Comparison of ENCODE assay signal across 22 mouse cellular contexts in the genomic region with DNA sequence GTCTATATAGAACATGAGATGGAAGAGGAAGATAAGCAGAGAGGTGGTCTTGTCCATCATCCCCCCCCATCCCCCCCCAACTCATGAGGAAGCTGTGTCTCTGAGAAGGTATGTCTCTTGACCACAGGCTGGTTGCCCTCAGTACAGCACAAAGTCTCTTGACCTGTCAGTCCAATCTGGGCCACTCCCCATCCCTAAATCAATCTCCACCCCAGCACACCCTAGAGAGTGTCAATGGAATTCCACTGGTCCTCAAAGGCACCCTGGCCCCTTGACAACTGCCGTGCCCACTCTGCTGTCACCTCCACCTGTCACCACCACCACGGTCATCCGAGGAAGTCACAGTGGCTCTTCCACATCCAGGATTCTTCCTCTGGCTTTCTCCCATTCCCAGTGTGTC. TPM values are rescaled to one million over a fixed set of nuclear protein-coding genes. Genes with fewer than 3 reads are reported as not detected.
"Had no signal": no experiment of that assay in that cellular context is flagged by ENCODE, and none has a peak within 500 bp of the region (broad histone marks: within the 10 kb centered on the region; RNA-seq: fewer than 3 reads in every experiment).

No protein-coding gene starts in this region.

- H3K4me1 ChIP-seq: lung, embryonic 15.5 days; midbrain, embryonic 12.5 days; neural tube, embryonic 12.5 days; stomach, embryonic 15.5 days had no signal

- H3K9me3 ChIP-seq: lung, embryonic 15.5 days; midbrain, embryonic 12.5 days; stomach, embryonic 15.5 days had no signal

- H3K27me3 ChIP-seq: lung, embryonic 15.5 days; midbrain, embryonic 12.5 days; neural tube, embryonic 12.5 days had no signal

- H3K4me3 ChIP-seq: lung, embryonic 15.5 days; megakaryocyte, embryonic 14.5 days; midbrain, embryonic 12.5 days; neural tube, embryonic 12.5 days; stomach, embryonic 15.5 days had no signal

- DNase-seq: lung, adult 2 months; lung, postnatal 14 days; lung, postnatal 36 days; midbrain, embryonic 14.5 days; right cerebral cortex, postnatal 14 days; thymus, adult 2 months; thymus, postnatal 25 days; thymus, postnatal 4 days had no signal

- H3K4me2 ChIP-seq: lung, embryonic 15.5 days; midbrain, embryonic 12.5 days; neural tube, embryonic 12.5 days; stomach, embryonic 15.5 days had no signal

- H3K9ac ChIP-seq: lung, embryonic 15.5 days; midbrain, embryonic 12.5 days; neural tube, embryonic 12.5 days; stomach, embryonic 15.5 days had no signal

- ATAC-seq: lung, postnatal 0 days had no signal

- H3K36me3 ChIP-seq: lung, embryonic 15.5 days; midbrain, embryonic 12.5 days; neural tube, embryonic 12.5 days; stomach, embryonic 15.5 days had no signal

- H3K27ac ChIP-seq: lung, embryonic 15.5 days; macrophage; midbrain, embryonic 12.5 days; neural tube, embryonic 12.5 days; stomach, embryonic 15.5 days; stomach, postnatal 0 days had no signal

RNA-seq across cellular contexts. Expression of gene Apol8, which starts 8.4 kb away (rescaled TPM):
- total RNA-seq: midbrain, postnatal 0 days had no signal
- polyA plus RNA-seq: lung, adult 2 months; lung, embryonic 15.5 days; macrophage had no signal

RNA-seq across cellular contexts. Expression of gene Apol9b, which starts 19.6 kb away (rescaled TPM):
- total RNA-seq: megakaryocyte progenitor cell, adult 5-6 weeks; monocyte, adult 5-6 weeks had no signal
- polyA plus RNA-seq: liver, embryonic 16.5 days; lung, embryonic 15.5 days; midbrain, embryonic 12.5 days; midbrain, embryonic 14.5 days; midbrain, postnatal 0 days; neural tube, embryonic 12.5 days; testis, adult 2 months had no signal

RNA-seq across cellular contexts. Expression of gene Apol7e, which starts 49.8 kb away (rescaled TPM):
- total RNA-seq: midbrain, postnatal 0 days had no signal
- polyA plus RNA-seq: liver, embryonic 16.5 days; lung, postnatal 0 days; midbrain, embryonic 12.5 days; midbrain, embryonic 14.5 days; midbrain, postnatal 0 days; neural tube, embryonic 12.5 days; neural tube, embryonic 14.5 days; testis, adult 2 months had no signal
